In the genomic region with DNA sequence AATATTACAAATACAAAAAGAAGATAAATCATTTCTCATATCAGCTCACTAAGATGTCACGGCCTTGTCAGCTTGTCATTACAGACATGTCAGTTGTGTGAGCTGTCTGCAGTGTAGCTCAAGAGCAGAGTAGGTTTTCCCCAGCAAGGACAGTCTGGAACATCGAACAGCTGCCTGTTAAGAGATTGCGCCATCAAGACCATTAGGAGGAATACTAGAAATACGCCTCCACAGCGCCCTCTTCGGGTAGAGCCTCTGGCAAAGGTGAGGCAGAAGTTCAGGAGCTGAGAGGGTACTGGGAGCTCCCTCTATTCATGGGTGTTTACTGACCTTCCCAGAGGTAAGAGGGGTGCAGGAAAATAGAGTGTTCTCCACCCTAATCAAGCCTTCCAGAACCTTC, we compare ENCODE assay signal across 9 mouse cellular contexts.
DNase-seq lines count a peak whose midpoint lies in the region; ATAC-seq lines count a peak whose summit lies in the region.
"Had no signal": no experiment of that assay in that cellular context is flagged by ENCODE, and none has a peak within 500 bp of the region (broad histone marks: within the 10 kb centered on the region; RNA-seq: fewer than 3 reads in every experiment).

No protein-coding gene starts in this region.

- H3K9me3 ChIP-seq in lung, embryonic 15.5 days = no peaks in the 10 kb centered on the region
- H3K9me3 ChIP-seq: hindbrain, embryonic 15.5 days had no signal

- H3K4me3 ChIP-seq in lung, embryonic 15.5 days = no peak overlapping the region
- H3K4me3 ChIP-seq: hindbrain, embryonic 15.5 days had no signal

- peak; percentile 51 for DNase-seq in gastrocnemius, postnatal 10 days
- DNase-seq in gastrocnemius, adult 8-10 months (ENCODE audit: low spot score in 2 of 2) = no peak
- DNase-seq in urinary bladder, postnatal 14 days (ENCODE audit: low spot score) = peak; percentile 18
- DNase-seq in urinary bladder, adult 2 months (ENCODE audit: low spot score) = no peak
- peak; percentile 40 to 64 for DNase-seq in heart, postnatal 10 days

- intact Hi-C loops in heart, postnatal 10 days (cut with DNase I) = no loop called here

- H3K36me3 ChIP-seq in lung, embryonic 15.5 days = no peaks in the 10 kb centered on the region
- H3K36me3 ChIP-seq: hindbrain, embryonic 15.5 days had no signal

- H3K27me3 ChIP-seq in lung, embryonic 15.5 days = no peaks in the 10 kb centered on the region

- no peaks in the 10 kb centered on the region; the same call in 1 of the 2 replicates for H3K4me1 ChIP-seq in lung, embryonic 15.5 days
- H3K4me1 ChIP-seq: hindbrain, embryonic 15.5 days had no signal

- WGBS in lung, embryonic 15.5 days = 13% methylated on average over 6 of the region's 6 CpGs

- H3K4me2 ChIP-seq in lung, embryonic 15.5 days = no peak overlapping the region
- H3K4me2 ChIP-seq: hindbrain, embryonic 15.5 days had no signal

- H3K27ac ChIP-seq in lung, embryonic 15.5 days = no peak overlapping the region
- H3K27ac ChIP-seq: hindbrain, embryonic 15.5 days had no signal

- ATAC-seq in lung, embryonic 15.5 days (ENCODE audit: borderline replicate concordance, extremely low read depth, low FRiP score, low TSS enrichment) = peak; percentile 42; the same call in 1 of the 2 replicates
- ATAC-seq in frontal cortex, adult (ENCODE audit: low TSS enrichment) = no peak
- ATAC-seq in megakaryocyte, adult 5-6 weeks (ENCODE audit: poor library complexity, severe bottlenecking) = no peak

- no peak overlapping the region for H3K9ac ChIP-seq in lung, embryonic 15.5 days
- H3K9ac ChIP-seq: hindbrain, embryonic 15.5 days had no signal

Comparison
In these comparisons a context has a peak if more than half of its experiments do, and no peak if none do; other contexts are left out.
1. DNase-seq: peak in gastrocnemius, postnatal 10 days (single experiment), urinary bladder, postnatal 14 days (single experiment) and heart, postnatal 10 days (2 of 2); none in gastrocnemius, adult 8-10 months (0 of 2) and urinary bladder, adult 2 months (single experiment).